ENCODE assay signal across 8 mouse cellular contexts in genomic region chr14:27623368-27623767, GRCm38 (mm10). TPM values are rescaled to one million over a fixed set of nuclear protein-coding genes. Genes with fewer than 3 reads are reported as not detected.
DNase-seq lines count a peak whose midpoint lies in the region; ATAC-seq lines count a peak whose summit lies in the region.

No protein-coding gene starts in this region.

- peaks cover 26% of the 10 kb centered on the region for H3K27me3 ChIP-seq in heart, embryonic 13.5 days (replicated peaks)
- H3K27me3 ChIP-seq in neural tube, embryonic 11.5 days (ENCODE audit: control insufficient read depth, insufficient read depth, low read length): no peaks in the 10 kb centered on the region

- peak overlapping the region; percentile 92 for H3K4me2 ChIP-seq in heart, embryonic 13.5 days
- peak overlapping the region; percentile 71 for H3K4me2 ChIP-seq in neural tube, embryonic 11.5 days (ENCODE audit: low read depth)

- ATAC-seq in heart, embryonic 13.5 days (ENCODE audit: extremely low read depth, insufficient number of reproducible peaks, low FRiP score, low TSS enrichment): no peak
- ATAC-seq in neural tube, embryonic 11.5 days (ENCODE audit: insufficient read depth, low FRiP score, low TSS enrichment): no peak
- ATAC-seq in megakaryocyte, adult 5-6 weeks (ENCODE audit: poor library complexity, severe bottlenecking): no peak

- peak overlapping the region; percentile 86; the same call in 1 of the 2 replicates for H3K9ac ChIP-seq in heart, embryonic 13.5 days
- H3K9ac ChIP-seq in neural tube, embryonic 11.5 days (ENCODE audit: low read length): no peak overlapping the region; the same call in 1 of the 2 replicates

- H3K9me3 ChIP-seq in heart, embryonic 13.5 days: no peaks in the 10 kb centered on the region
- H3K9me3 ChIP-seq in neural tube, embryonic 11.5 days (ENCODE audit: control insufficient read depth, low read length): no peaks in the 10 kb centered on the region

- H3K36me3 ChIP-seq in heart, embryonic 13.5 days: no peaks in the 10 kb centered on the region
- no peaks in the 10 kb centered on the region for H3K36me3 ChIP-seq in neural tube, embryonic 11.5 days (ENCODE audit: control insufficient read depth, insufficient read depth, low read length)

- peak overlapping the region; percentile 81 for H3K4me3 ChIP-seq in heart, embryonic 13.5 days
- peak overlapping the region; percentile 65 for H3K4me3 ChIP-seq in neural tube, embryonic 11.5 days (ENCODE audit: low read depth, low read length)

- H3K27ac ChIP-seq in heart, embryonic 13.5 days (replicated peaks): no peak overlapping the region
- no peak overlapping the region for H3K27ac ChIP-seq in neural tube, embryonic 11.5 days (ENCODE audit: low read depth, low read length)

- 6% methylated on average over 10 of the region's 10 CpGs for WGBS in heart, embryonic 13.5 days
- WGBS in neural tube, embryonic 11.5 days: 4% methylated on average over 10 of the region's 10 CpGs

- H3K4me1 ChIP-seq in heart, embryonic 13.5 days: peaks cover 15% of the 10 kb centered on the region; the same call in 1 of the 2 replicates
- no peaks in the 10 kb centered on the region for H3K4me1 ChIP-seq in neural tube, embryonic 11.5 days (ENCODE audit: control insufficient read depth, insufficient read depth, low read length)

- DNase-seq in ZHBTc4 (ENCODE audit: low read depth, low spot score) (peak; percentile 90), liver (peak; percentile 10)
- peak; percentile 65 for DNase-seq in embryo, embryonic 10.5 days (ENCODE audit: low spot score)
- DNase-seq in kidney, postnatal 10 days: peak; percentile 75
- DNase-seq in neural tube, embryonic 11.5 days (ENCODE audit: low spot score): peak; percentile 33
- DNase-seq in c-Kit-positive CD71-positive TER-119-positive erythroid progenitor cells, embryonic 14.5 days (ENCODE audit: low spot score): no peak

RNA-seq across cellular contexts. Expression of gene Erc2, which starts 1.1 kb away (rescaled TPM):
- polyA plus RNA-seq in heart, embryonic 13.5 days (2015; fragmentation: Nextera tagmentation; extraction: Ambion mirVana): 2.4 and 2.7 TPM in 2 replicates
- 13.1 and 14.4 TPM in 2 replicates for polyA plus RNA-seq in neural tube, embryonic 11.5 days (2014; fragmentation: Nextera tagmentation; extraction: Ambion mirVana)
- total RNA-seq in megakaryocyte, adult 5-6 weeks (2015): 0.04 and 0.09 TPM in 2 replicates
- 0.16 TPM in 1 of 2 replicates, not detected in the other for total RNA-seq in megakaryocyte, adult 5-6 weeks (2017)
